Mouse (Mus musculus) olfactory bulb, adult 2 months (tissue): ENCODE data around the gene Larp6. TPM values are rescaled to one million over a fixed set of nuclear protein-coding genes. Genes with fewer than 3 reads are reported as not detected.

Source experiments
- H3K27ac ChIP-seq: fragments of 200-500 bp; 2 replicates; pipeline ENCODE4 v1.5.1; 2012; ENCODE audit warnings: low read depth, low read length; ENCODE audit not compliant: insufficient read depth
- H3K4me1 ChIP-seq: fragments of 200-500 bp; 2 replicates; pipeline ENCODE4 v1.6.1; 2012; ENCODE audit warnings: low read length; ENCODE audit not compliant: control insufficient read depth, insufficient read depth
- H3K4me3 ChIP-seq: fragments of 200-500 bp; 2 replicates; pipeline ENCODE4 v1.5.1; 2012; ENCODE audit warnings: mild to moderate bottlenecking, low read depth, low read length, moderate library complexity; ENCODE audit not compliant: insufficient read depth
- CTCF ChIP-seq: fragments of 200-500 bp; IDR thresholded peaks from 2 replicates; pipeline ENCODE4 v1.5.1; 2012; ENCODE audit warnings: low read depth, mild to moderate bottlenecking, low read length, moderate library complexity; ENCODE audit not compliant: insufficient read depth
- POLR2A ChIP-seq: fragments of 200-500 bp; IDR thresholded peaks from 2 replicates; pipeline ENCODE4 v1.6.1; 2012; ENCODE audit warnings: mild to moderate bottlenecking, low read depth, low read length, moderate library complexity; ENCODE audit not compliant: insufficient read depth
- WGBS: fragments of 180-500 bp; shearing (Covaris S2); methylation state at CpG from one replicate; pipeline ENCODE4 v1.1.7; 2018; 5-methylcytosine and 5-hydroxymethylcytosine counted together
- polyA plus RNA-seq: library from polyadenylated mRNA; stranded (reverse); fragments of >200 nt; gene quantifications from 2 replicates; pipeline ENCODE4 v1.2.4, GENCODE M21; 2012; ENCODE audit warnings: low replicate concordance; ENCODE audit not compliant: missing spikeins, insufficient read depth, insufficient read length

Larp6 gene
- not detected in 2 replicates for polyA plus RNA-seq

- TF ChIP-seq CTCF (no peak), POLR2A (peak; percentile 42; the same call in 1 of the 2 replicates)
- Histone ChIP-seq H3K27ac (peak within 1 kb of the TSS; percentile 76), H3K4me3 (peak within 1 kb of the TSS; percentile 84), H3K4me1 (peaks cover 19% of the 10 kb centered on the region)
- WGBS: 2% methylated on average over 65 of the region's 66 CpGs
Measured at GRCm38 (mm10) chr9:60712771-60713541, at the start of gene Larp6. TSS of gene Larp6 (plus strand) at chr9:60712989.

GRCm38 (mm10) chr9:60664385-60664784 is 48.4 kb upstream of the Larp6 start:
- H3K27ac ChIP-seq: no peak overlapping the region
- no peak overlapping the region for H3K4me3 ChIP-seq

DNA sequence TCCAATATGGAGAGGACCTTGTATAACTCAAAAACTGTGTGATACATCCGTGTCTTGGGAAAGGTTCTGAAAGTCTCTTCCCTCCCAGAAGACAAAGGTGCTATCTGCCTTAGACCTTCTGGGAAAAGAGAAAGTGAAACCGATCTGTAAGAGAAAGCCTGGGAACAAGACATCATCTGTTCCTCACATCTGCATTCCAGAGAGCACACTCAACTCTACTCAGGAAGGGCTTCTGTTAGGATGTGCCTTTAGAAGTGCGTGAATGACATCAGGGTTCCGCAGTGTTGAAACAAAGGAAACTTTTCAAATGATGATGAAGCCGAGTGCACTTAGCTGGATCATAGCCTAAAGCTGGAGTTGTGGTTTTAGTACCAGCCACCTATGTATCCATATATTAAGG is 47.9 kb upstream of the Larp6 start:
- 86% methylated on average over 5 of the region's 5 CpGs for WGBS
- Histone ChIP-seq H3K4me3 (no peak overlapping the region), H3K4me1 (no peaks in the 10 kb centered on the region), H3K27ac (no peak overlapping the region)
- TF ChIP-seq POLR2A: no peak
- TF ChIP-seq CTCF: no peak

More at GRCm38 (mm10) chr9:60664385-60664784, 48.4 kb upstream of the Larp6 start:
- 73% methylated on average over 12 of the region's 12 CpGs for WGBS
- TF ChIP-seq CTCF (no peak), POLR2A (no peak)
- H3K4me1 ChIP-seq: no peaks in the 10 kb centered on the region

DNA sequence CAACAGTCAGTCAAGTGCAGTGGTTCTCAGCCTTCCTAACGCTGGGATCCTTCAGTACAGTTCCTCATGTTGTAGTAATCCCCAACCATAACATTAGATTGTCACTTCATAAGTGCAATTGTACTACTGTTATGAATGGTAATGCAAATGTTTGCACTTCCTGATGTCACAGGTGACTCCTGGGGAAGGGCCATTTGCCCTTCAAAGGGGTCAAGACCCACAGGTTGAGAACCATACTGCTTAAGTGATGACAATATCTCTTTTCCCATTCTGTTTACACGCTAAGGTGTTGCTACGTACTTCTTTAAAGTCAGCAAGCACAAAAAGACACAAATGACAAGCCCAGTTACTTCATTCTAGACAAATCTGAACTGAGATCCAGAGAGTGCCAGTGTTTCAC is 47.3 kb upstream of the Larp6 start:
- TF ChIP-seq CTCF (no peak), POLR2A (no peak)
- no peak overlapping the region for H3K4me3 ChIP-seq
- no peaks in the 10 kb centered on the region for H3K4me1 ChIP-seq
- no peak overlapping the region for H3K27ac ChIP-seq
- WGBS: 95% methylated on average over 3 of the region's 3 CpGs

GRCm38 (mm10) chr9:60668886-60669285 is 43.9 kb upstream of the Larp6 start:
- H3K4me1 ChIP-seq: no peaks in the 10 kb centered on the region
- no peak overlapping the region for H3K4me3 ChIP-seq
- TF ChIP-seq CTCF (no peak), POLR2A (no peak)
- no peak overlapping the region for H3K27ac ChIP-seq
- 68% methylated on average over 6 of the region's 6 CpGs for WGBS

DNA sequence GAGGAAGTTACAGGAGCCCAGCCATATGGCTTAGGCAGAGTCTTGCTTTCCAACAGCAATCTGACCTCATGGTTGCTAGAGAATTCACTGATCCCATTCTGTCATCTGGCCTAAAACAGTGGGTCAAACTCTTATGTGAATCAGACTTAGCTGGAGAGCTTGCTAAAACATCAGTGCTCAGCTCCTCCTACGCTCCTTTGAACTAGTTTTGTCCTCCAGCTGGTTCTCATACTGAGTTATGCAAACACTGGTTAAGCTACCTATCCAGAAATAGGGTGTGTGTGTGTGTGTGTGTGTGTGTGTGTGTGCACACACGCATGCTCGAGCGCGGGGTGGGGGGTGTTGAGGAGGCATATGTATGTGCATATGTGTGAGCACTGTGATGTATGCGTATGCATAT is 40.2 kb upstream of the Larp6 start:
- 87% methylated on average over 6 of the region's 6 CpGs for WGBS
- Histone ChIP-seq H3K27ac (no peak overlapping the region), H3K4me1 (no peaks in the 10 kb centered on the region), H3K4me3 (no peak overlapping the region)
- TF ChIP-seq POLR2A (no peak), CTCF (no peak)

- TF ChIP-seq CTCF: no peak
- no peak for TF ChIP-seq POLR2A
- peaks cover 3% of the 10 kb centered on the region for H3K4me1 ChIP-seq
- H3K27ac ChIP-seq: no peak overlapping the region
- no peak overlapping the region for H3K4me3 ChIP-seq
Measured at GRCm38 (mm10) chr9:60674780-60675179, 38.0 kb upstream of the Larp6 start.

DNA sequence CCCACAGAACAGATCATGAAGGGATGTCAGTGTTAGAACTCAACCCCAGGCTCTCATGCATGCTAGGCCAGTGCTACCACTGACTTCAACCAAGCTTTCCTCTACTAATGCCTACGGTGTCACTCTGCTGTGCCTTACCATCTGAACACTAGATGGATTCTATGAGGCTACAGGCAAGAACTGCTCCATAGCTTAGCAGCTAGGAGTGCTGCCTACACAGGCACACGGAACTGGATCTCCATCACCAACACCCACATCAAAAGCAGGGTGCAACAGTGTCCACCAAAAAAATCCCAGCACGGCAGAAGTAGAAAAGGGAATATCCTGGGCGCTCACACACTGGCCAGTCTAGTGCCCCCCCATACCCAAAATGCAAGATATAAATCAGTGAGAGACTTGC is 36.4 kb upstream of the Larp6 start:
- 81% methylated on average over 4 of the region's 4 CpGs for WGBS
- Histone ChIP-seq H3K4me3 (no peak overlapping the region), H3K4me1 (peaks cover 3% of the 10 kb centered on the region), H3K27ac (no peak overlapping the region)
- no peak for TF ChIP-seq POLR2A
- no peak for TF ChIP-seq CTCF

DNA sequence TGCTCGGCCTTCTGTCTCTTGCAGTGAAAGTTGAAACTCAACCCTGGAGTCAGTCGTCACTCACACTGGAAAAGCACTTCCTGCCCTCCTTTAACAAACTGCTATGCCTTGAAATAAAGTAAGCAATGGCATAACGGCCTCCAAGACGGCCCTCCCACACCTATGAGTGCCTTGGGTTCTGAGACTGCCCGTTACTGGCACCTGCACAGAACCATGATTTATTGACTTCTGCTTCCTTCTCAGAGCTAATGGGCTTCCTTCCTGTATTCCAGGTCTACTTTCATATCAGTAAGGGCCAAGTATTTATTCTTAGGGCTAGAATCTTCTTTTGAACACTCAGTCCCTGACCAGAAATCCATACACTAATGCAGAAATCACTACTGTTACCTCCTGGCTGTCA is 33.9 kb upstream of the Larp6 start:
- Histone ChIP-seq H3K27ac (no peak overlapping the region), H3K4me3 (no peak overlapping the region), H3K4me1 (peaks cover 3% of the 10 kb centered on the region)
- 88% methylated on average over 5 of the region's 5 CpGs for WGBS
- TF ChIP-seq CTCF (no peak), POLR2A (no peak)

DNA sequence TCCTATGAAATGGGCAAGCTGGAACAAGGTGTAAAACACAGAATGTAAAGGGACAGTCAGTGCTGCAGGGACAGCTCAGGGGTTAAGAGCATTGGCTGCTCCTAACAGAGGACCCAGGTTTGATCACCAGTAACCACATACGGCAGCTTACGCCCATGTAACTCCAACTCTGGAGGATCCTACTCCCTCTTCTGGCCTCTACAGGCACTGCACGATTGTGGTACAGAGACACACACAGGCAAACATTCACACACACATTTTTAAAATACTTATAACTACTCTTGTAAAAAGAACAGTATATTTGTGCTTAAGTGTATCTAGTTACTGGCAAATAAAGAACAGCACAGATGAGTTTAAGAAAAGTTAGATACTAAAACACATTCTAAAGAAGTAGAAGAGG is 31.8 kb upstream of the Larp6 start:
- Histone ChIP-seq H3K4me1 (peaks cover 5% of the 10 kb centered on the region), H3K4me3 (no peak overlapping the region), H3K27ac (no peak overlapping the region)
- no peak for TF ChIP-seq POLR2A
- no peak for TF ChIP-seq CTCF
- WGBS: 95% methylated on average over 3 of the region's 3 CpGs
